Mouse (Mus musculus) limb, embryonic 15.5 days (tissue): ENCODE measurements around the gene Shisa3. TPM values are rescaled to one million over a fixed set of nuclear protein-coding genes. Genes with fewer than 3 reads are reported as not detected.
A peak's percentile ranks its signal among the peaks of the same experiment; 100 is the strongest.

ENCODE experiments used
- ATAC-seq: fragments of 200-750 bp; cut with Nextera tagmentation; 2 replicates; pipeline ENCODE4 v1.8.0; 2017; ENCODE audit warnings: low read depth, moderate TSS enrichment; ENCODE audit not compliant: insufficient number of reproducible peaks, low FRiP score, low TSS enrichment
- H3K27ac ChIP-seq: fragments of 300-500 bp; sonication (generic); 2 replicates; pipeline ENCODE4 v1.5.1; 2015; ENCODE audit warnings: moderate library complexity, mild to moderate bottlenecking, inconsistent platforms
- H3K27me3 ChIP-seq: fragments of 300-500 bp; sonication (generic); 2 replicates; pipeline ENCODE4 v1.6.1; 2015; ENCODE audit warnings: inconsistent platforms
- H3K36me3 ChIP-seq: fragments of 300-500 bp; sonication (generic); 2 replicates; pipeline ENCODE4 v1.6.1; 2015; ENCODE audit warnings: inconsistent platforms
- H3K4me1 ChIP-seq: fragments of 300-500 bp; sonication (generic); 2 replicates; pipeline ENCODE4 v1.6.1; 2015; ENCODE audit warnings: inconsistent platforms
- H3K4me2 ChIP-seq: fragments of 300-500 bp; sonication (generic); 2 replicates; pipeline ENCODE4 v1.6.1; 2015; ENCODE audit warnings: mild to moderate bottlenecking, inconsistent platforms
- H3K4me3 ChIP-seq: fragments of 300-500 bp; sonication (generic); 2 replicates; pipeline ENCODE4 v1.5.1; 2015; ENCODE audit warnings: mild to moderate bottlenecking, inconsistent platforms
- H3K9ac ChIP-seq: fragments of 300-500 bp; sonication (generic); 2 replicates; pipeline ENCODE4 v1.6.1; 2015; ENCODE audit warnings: inconsistent platforms
- H3K9me3 ChIP-seq: fragments of 300-500 bp; sonication (generic); 2 replicates; pipeline ENCODE4 v1.6.1; 2016; ENCODE audit warnings: inconsistent platforms
- WGBS: fragments of 180-500 bp; shearing (Covaris S2); methylation state at CpG from one replicate; pipeline ENCODE4 v1.1.7; 2015; 5-methylcytosine and 5-hydroxymethylcytosine counted together
- polyA plus RNA-seq: library from polyadenylated mRNA; unstranded; fragments of >200 nt; fragmentation: Nextera tagmentation; extraction: Ambion mirVana; gene quantifications from 2 replicates; pipeline ENCODE4 v1.2.1, GENCODE M21; 2015

The Shisa3 gene
- polyA plus RNA-seq, 1 experiment from 2014 or later = 2.8 TPM

DNA sequence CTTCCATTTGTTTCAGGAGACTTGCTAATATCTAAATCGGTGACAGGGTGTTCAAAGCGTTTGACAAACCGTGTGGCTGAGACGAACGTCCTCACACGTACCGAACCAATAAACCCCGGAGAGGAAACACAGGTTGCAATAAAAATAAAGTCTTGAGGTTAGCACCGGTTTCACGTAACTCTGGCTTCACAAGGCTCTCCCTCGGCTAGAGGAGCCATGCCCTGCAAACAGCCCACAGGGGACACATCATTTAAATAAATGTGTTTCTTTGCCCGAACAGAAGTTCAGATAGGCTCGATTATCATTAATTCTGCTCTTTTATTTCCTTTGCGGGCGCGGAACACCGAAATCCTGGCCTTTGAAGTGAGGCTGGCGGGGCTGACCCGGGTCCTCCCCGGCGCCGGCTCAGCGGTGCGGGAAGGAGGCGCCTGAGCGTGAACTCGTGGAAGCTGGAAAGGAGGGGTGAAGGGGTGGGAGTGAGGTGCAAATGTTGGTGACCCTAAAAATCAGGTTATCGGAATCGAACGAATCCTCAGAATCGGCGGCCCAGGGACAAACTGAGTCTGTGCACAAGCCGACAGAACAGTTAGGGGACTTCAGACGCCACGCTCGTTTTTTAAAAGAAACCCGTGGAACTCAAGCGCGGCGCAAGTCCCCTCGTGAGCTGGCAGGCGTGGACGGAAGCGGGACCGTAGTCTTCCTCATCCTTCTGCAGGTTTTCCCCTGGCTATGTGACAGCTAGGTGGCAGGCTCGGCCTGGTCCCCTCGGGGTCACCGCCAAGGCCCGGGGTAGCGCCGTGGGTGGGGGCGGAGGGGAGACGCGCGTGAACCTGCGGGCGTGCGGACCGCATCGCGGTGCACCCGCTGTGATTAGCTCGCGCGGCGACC lies 522 bp upstream of the Shisa3 start:
- no peak for ATAC-seq

DNA sequence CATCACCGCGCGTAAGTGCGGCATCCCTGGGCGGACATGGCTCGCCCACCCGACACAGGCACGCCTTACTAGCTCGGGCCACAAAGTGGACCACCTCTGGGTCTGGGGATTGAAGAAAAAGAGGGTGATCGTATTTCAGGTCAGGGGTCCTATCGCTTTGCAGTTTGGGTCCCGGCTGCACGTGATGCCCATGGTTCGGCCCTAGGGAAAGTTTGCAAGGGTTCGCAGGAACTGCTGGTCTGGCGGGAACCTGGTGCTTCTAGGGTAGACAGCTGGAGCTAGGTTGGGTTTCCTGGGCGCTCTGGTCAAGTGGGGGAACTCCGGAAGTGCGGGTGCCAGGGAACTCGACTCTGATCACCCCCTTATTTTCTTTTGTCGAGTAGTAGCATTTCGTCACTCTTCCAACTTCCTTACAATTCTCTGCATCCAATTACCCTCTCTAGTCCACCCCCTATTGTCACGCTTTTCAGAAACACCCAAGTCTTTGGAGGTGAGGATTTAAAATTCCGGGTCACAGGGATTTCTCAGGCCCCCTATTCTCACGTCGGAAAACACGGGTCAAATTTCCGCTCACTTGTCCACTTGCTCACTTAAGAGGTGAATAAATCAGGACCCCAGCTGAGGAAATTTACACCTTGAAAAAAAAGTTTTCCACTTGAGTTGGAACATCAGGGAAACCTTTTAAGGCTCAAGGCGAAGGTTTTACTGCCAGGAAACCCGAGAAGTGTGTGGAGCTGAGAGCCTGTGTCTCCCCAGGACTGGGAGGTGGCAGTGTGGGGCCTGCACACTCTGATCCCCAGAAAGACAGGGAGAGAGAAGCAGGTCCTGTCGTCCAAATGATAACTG lies 1.2 kb downstream of the Shisa3 start:
- 4% methylated on average over 31 of the region's 31 CpGs for WGBS
- peaks cover 77% of the 10 kb centered on the region for H3K27me3 ChIP-seq

More for the DNA sequence above, 522 bp upstream of the Shisa3 start:
- Histone ChIP-seq H3K9ac (peak overlapping the region; percentile 26; the same call in 1 of the 2 replicates), H3K27me3 (peaks cover 81% of the 10 kb centered on the region), H3K36me3 (no peaks in the 10 kb centered on the region), H3K4me3 (peak overlapping the region; percentile 52), H3K9me3 (no peaks in the 10 kb centered on the region), H3K4me1 (peaks cover 27% of the 10 kb centered on the region), H3K4me2 (peak overlapping the region; percentile 93), H3K27ac (no peak overlapping the region)
- WGBS = 1% methylated on average over 62 of the region's 66 CpGs

DNA sequence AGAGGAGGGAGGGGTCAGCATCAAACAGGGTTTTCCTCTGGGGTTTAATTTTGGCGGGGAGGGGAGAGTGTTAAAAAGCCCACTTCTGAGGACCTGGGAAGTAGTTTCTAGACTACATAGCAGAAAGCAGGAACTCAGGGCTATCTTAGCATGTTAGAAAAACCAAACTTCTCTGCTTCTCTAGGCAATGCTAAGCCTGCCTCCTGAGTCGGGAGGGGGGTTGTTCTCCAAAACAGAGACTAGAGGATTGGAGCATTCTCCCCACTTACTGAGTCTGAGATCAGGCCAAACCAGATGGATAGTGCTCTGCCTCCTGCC lies 1.8 kb downstream of the Shisa3 start:
- ATAC-seq = no peak
- peaks cover 27% of the 10 kb centered on the region for H3K4me1 ChIP-seq
- WGBS = 15% methylated on average over 2 of the region's 2 CpGs
- no peak overlapping the region for H3K4me3 ChIP-seq
- H3K9ac ChIP-seq = no peak overlapping the region
- no peak overlapping the region for H3K4me2 ChIP-seq
- H3K27me3 ChIP-seq = peaks cover 72% of the 10 kb centered on the region
- H3K9me3 ChIP-seq = no peaks in the 10 kb centered on the region
- H3K36me3 ChIP-seq = no peaks in the 10 kb centered on the region
- H3K27ac ChIP-seq = no peak overlapping the region

More for the DNA sequence above, 1.2 kb downstream of the Shisa3 start:
- Histone ChIP-seq H3K9me3 (no peaks in the 10 kb centered on the region), H3K4me3 (peak overlapping the region; percentile 52), H3K9ac (no peak overlapping the region), H3K27ac (no peak overlapping the region), H3K36me3 (no peaks in the 10 kb centered on the region), H3K4me1 (peaks cover 27% of the 10 kb centered on the region), H3K4me2 (peak overlapping the region; percentile 93)
- no peak for ATAC-seq

DNA sequence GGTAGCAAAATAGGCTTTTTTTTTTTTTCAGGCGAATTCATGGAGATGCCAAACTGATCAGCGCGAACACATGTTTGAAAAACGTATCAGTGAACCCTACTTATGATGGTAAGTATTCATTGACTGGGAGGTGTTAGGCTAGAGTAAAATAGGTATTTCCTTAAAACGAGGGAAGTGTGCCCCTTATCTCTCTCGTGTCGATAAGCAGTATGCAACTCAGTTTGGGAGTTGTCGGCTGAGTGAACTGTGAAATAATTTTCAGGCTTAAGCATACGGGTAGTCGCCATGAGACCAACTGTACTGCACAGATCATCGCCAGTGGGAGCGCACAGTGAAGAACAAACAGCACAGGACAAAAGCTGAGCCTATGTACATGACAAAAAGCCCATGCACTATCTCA lies 13.5 kb downstream of the Shisa3 start:
- no peak overlapping the region for H3K27ac ChIP-seq
- WGBS = 89% methylated on average over 12 of the region's 12 CpGs
- H3K9ac ChIP-seq = no peak overlapping the region
- H3K4me2 ChIP-seq = no peak overlapping the region
- no peak overlapping the region for H3K4me3 ChIP-seq
- H3K9me3 ChIP-seq = no peaks in the 10 kb centered on the region
- no peak for ATAC-seq
- no peaks in the 10 kb centered on the region for H3K4me1 ChIP-seq
- no peaks in the 10 kb centered on the region for H3K27me3 ChIP-seq
- no peaks in the 10 kb centered on the region for H3K36me3 ChIP-seq

DNA sequence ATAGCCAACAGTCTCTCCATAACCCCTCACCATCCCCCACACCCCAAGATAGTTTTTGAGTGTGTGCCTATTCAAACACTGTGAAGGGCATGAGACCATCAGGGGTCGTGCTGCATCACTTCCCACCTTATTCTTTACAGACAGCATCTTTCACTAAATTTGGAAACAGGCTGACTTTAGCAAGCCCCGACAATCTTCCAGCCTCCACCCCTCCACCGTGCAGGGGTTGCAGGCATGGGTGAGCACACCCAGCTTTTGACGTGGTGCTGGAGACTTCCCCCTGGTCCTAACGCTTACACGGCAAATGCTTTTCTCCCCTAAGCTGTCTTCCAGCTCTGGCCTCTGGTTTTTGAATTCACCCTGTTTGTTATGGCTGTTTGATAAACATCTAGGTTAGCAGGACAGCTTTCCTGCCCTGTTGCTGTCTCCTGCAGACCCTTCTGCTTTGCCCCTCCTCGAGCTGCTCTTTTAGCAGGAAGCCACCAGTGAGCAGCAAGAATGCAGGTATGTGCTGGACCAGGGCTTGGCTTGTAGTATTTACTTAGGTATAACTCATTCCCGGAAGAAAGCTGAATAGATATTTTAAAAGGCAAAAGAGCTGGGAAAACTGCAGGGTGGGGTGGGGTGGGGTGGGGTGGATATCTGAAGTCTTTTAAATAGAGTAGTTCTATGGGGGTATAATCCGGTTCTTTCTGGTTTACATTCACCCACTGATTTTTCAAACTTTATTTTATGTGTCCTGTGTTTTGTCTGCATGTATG lies 20.7 kb downstream of the Shisa3 start:
- Histone ChIP-seq H3K4me2 (no peak overlapping the region), H3K36me3 (no peaks in the 10 kb centered on the region), H3K4me1 (no peaks in the 10 kb centered on the region), H3K27me3 (no peaks in the 10 kb centered on the region), H3K9me3 (no peaks in the 10 kb centered on the region), H3K27ac (no peak overlapping the region), H3K9ac (no peak overlapping the region), H3K4me3 (no peak overlapping the region)
- 80% methylated on average over 9 of the region's 9 CpGs for WGBS
- ATAC-seq = no peak

DNA sequence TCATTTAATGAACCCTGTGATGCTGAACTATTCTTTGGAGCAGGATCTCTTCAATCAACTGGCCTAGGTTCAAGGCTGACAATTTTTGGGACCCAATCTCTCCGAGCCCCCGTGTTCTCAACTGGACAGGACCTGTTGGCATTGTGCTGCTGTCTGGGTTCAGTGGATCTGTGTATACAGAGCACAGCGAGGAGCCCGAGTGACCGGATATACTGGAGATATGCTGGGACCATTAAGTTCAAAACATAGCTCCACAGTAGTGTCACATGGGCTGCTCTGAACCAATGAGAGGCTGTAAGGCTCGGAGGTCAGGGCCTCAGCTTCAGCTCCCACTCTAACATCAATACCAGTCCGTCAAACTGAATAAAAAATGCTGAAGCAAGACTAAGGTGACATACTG lies 21.8 kb downstream of the Shisa3 start:
- H3K9me3 ChIP-seq = no peaks in the 10 kb centered on the region
- no peaks in the 10 kb centered on the region for H3K4me1 ChIP-seq
- H3K4me2 ChIP-seq = no peak overlapping the region
- H3K9ac ChIP-seq = no peak overlapping the region
- H3K27me3 ChIP-seq = peaks cover 5% of the 10 kb centered on the region
- WGBS = 89% methylated on average over 7 of the region's 7 CpGs
- no peak overlapping the region for H3K27ac ChIP-seq
- ATAC-seq = no peak
- no peak overlapping the region for H3K4me3 ChIP-seq
- H3K36me3 ChIP-seq = no peaks in the 10 kb centered on the region

DNA sequence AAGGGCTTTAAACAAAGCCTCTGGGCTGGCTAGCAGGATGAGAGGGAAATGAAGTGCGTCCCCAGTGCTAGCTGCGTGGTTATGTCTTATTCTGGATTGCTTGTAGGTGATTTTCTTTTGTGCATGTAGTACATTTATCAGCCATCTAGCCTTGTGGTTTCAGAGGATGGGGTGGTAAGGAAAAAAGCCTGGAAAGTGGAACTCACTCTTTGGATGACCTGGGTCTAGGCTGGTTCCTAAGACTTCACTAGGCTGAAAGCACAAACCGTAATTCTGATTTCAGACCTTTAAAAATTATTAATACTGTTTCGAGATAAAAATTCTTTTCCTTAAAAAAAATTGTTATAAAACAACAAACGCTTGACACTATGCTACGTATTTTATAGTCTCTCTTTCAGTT lies 22.2 kb downstream of the Shisa3 start:
- ATAC-seq = no peak
- H3K4me1 ChIP-seq = no peaks in the 10 kb centered on the region
- H3K4me3 ChIP-seq = no peak overlapping the region
- H3K36me3 ChIP-seq = no peaks in the 10 kb centered on the region
- no peak overlapping the region for H3K4me2 ChIP-seq
- peaks cover 7% of the 10 kb centered on the region for H3K27me3 ChIP-seq
- WGBS = 82% methylated on average over 6 of the region's 6 CpGs
- H3K9me3 ChIP-seq = no peaks in the 10 kb centered on the region
- no peak overlapping the region for H3K27ac ChIP-seq
- no peak overlapping the region for H3K9ac ChIP-seq

DNA sequence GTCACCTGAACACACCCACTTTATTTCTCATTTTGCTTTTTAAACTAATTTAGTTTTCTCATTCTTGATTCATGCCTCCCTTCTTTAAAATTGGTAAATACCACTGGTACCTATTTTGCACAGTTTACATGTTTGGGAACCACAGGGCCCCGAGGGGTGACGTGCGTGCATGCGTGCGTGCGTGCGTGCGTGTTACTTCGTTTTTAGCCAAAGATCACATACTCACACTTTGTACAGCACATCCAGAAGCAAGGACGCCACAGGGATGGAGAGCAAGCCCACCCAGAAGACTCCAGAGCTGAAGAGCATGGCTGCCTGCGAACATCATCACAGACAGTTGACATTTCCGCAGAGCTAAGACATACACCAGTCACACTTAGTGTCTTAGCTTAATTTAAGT lies 23.6 kb downstream of the Shisa3 start:
- 93% methylated on average over 12 of the region's 12 CpGs for WGBS
- Histone ChIP-seq H3K4me1 (no peaks in the 10 kb centered on the region), H3K27ac (no peak overlapping the region), H3K9me3 (no peaks in the 10 kb centered on the region), H3K4me2 (no peak overlapping the region), H3K27me3 (peaks cover 7% of the 10 kb centered on the region), H3K4me3 (no peak overlapping the region), H3K9ac (no peak overlapping the region), H3K36me3 (no peaks in the 10 kb centered on the region)
- no peak for ATAC-seq

DNA sequence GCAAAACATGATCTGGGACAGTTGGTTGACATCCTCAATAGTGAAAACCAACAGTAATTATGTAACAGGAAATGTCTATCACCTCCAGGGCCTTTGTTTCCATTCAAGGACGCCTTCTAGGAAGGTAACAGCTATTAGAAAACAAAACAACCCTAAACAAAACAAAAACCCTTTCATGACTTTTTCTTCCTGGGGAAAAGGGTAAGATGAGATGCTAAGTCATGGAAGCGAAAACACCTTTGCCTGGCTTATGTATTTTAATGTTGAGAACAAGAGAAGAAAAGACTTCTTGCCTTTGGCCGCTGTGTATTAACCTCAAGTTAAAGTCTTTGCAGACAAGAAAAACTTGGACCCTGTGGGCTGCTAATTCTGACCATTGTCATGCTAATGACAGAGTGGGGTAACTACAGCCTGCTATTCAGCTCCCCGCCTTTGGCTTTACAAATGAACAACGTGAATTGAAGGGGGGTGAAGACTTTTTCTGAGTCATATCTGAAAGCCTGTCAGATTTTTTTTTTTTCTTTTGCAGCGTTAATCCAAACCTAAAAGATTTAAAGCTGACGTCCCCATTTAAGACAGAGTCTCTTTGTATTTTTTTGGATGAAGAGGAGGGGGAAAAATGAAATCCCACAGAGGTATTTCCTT lies 25.6 kb downstream of the Shisa3 start:
- 44% methylated on average over 7 of the region's 7 CpGs for WGBS
- Histone ChIP-seq H3K27ac (no peak overlapping the region), H3K27me3 (peaks cover 18% of the 10 kb centered on the region), H3K9me3 (no peaks in the 10 kb centered on the region), H3K9ac (no peak overlapping the region), H3K4me1 (no peaks in the 10 kb centered on the region), H3K4me3 (no peak overlapping the region), H3K36me3 (no peaks in the 10 kb centered on the region), H3K4me2 (no peak overlapping the region)
- ATAC-seq = no peak

DNA sequence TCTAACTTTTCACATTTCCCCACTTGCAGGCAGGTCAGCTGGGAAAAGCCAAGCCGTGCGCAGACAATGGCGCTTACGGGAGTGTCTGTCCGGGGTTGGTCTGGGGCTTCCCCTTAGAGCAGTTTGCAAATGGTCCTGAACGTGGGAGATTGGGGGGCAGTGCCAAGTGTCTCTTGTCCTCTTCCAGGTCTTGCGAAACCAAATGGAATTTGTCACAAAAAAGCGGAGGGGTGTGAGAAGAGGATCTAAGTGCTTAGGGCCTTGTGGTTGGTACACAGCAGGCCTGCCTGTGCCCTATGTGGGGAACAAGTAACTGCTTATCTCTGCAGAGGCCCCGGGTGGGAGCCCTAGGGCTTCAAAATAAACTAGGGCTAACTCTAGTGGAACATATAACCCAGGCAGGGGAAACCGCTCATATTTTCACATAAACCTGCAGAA lies 26.2 kb downstream of the Shisa3 start:
- no peak overlapping the region for H3K27ac ChIP-seq
- H3K4me3 ChIP-seq = no peak overlapping the region
- peaks cover 18% of the 10 kb centered on the region for H3K27me3 ChIP-seq
- 39% methylated on average over 10 of the region's 10 CpGs for WGBS
- ATAC-seq = no peak
- no peak overlapping the region for H3K9ac ChIP-seq
- no peaks in the 10 kb centered on the region for H3K9me3 ChIP-seq
- H3K4me1 ChIP-seq = no peaks in the 10 kb centered on the region
- no peaks in the 10 kb centered on the region for H3K36me3 ChIP-seq
- H3K4me2 ChIP-seq = no peak overlapping the region

DNA sequence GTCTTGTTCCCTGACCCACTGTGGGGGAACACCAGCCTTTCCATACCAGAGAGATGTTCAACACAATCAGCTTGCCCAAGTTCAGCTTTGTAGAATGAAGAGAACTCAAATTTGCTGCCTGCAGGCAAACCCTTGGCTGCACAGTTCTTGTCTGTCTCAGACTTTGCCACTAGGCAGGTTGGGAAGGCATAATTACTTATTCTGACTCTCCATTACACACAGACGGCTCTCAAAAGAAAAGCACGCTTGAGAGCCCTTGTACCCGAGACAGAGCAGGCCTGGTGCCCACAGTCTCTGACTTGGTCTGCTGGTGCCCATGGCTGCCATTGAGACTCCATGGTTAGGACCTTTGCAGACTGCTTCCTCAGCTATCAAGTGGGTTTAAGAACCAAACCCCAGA lies 26.7 kb downstream of the Shisa3 start:
- ATAC-seq = no peak
- peaks cover 22% of the 10 kb centered on the region for H3K27me3 ChIP-seq
- no peak overlapping the region for H3K27ac ChIP-seq
- H3K9me3 ChIP-seq = no peaks in the 10 kb centered on the region
- no peak overlapping the region for H3K4me3 ChIP-seq
- WGBS = 54% methylated on average over 3 of the region's 3 CpGs
- H3K4me2 ChIP-seq = no peak overlapping the region
- 0 out of 2 replicates have a peak, but pooled peaks cover 3% of the 10 kb centered on the region for H3K4me1 ChIP-seq
- H3K9ac ChIP-seq = no peak overlapping the region
- H3K36me3 ChIP-seq = no peaks in the 10 kb centered on the region
